Mouse (Mus musculus) CD4-positive helper T cell, adult 2 months (primary cell): ENCODE results near the gene Btbd2.
"Not testable (repeated sequence)": the region's sequence is repeated elsewhere in the genome, so short reads cannot be mapped to it uniquely, and the experiment has no call there.

Source experiments
- DNase-seq: peaks from one replicate; pipeline ENCODE4 v3.0.0-alpha.2; 2012; ENCODE audit warnings: low read depth, missing footprints, low spot score

The Btbd2 gene

DNA sequence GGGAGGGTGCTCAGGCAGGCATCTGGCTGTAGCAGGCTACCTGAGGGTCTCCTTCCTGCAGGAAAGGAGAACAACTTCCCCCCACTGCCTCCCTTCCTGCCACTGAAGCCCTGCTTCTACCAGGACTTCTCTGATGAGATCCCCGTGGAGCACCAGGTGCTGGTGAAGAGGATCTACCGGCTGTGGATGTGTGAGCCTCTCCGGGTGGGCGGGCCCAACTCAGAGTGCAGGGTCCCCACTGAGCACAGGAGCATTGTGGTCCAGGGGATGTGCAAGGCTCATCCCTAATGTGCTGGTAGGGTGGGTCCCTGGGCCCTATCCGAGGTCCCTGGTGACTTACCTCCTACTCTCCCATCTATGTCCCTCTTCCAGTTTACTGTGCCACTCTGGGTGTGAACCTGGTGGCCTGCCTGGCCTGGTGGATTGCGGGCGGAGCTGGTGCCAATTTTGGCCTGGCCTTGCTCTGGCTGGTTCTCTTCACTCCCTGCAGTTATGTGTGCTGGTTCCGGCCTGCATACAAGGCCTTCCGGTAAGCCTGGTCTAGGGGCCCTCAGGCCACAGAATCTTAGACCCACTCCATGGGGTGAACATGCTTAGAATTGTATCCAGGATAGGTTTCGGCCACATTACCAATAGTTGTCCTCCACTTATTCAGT is 47.5 kb downstream of the Btbd2 start:
- DNase-seq, result no peak

DNA sequence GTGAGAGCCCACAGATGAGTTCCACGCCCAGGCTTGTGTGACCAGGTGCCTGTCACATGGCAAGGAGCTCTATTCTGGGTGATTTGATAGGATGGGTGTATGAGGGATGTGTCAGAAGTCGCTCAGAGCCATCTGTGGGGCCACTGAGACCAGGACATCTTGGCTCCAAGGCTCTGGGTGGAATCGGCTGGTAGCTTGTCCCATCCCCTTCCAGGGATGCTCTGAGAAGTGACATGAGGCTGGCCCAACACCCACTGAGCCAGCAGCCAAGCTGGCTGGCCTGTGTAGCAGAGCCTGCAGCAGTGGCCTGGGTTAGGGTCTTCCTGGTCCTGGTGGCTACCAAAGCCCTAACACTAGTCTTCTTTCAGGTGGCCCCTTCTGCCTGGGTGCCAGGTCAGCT is 48.4 kb downstream of the Btbd2 start:
- no peak for DNase-seq

DNA sequence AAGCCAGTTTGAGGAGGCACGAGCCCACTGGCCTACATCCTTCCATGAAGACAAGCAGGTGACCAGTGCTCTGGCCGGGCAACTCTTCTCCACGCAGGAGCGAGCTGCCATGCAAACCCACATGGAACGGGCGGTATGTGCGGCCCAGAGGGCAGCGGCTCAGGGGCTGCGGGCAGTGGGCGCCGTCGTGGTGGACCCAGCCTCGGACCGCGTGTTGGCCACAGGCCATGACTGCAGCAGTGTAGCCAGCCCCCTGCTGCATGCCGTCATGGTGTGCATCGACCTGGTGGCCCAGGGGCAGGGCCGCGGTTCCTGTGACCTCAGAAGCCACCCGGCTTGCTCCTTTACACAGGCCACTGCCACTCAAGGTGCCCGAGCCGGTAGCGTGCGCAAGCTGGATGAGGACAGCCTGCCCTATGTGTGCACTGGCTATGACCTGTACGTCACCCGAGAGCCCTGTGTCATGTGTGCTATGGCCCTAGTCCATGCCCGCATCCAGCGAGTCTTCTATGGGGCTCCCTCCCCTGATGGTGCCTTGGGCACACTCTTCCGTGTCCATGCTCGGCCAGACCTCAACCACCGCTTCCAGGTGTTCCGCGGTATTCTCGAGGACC is 50.0 kb downstream of the Btbd2 start:
- peak; percentile 14 for DNase-seq

DNA sequence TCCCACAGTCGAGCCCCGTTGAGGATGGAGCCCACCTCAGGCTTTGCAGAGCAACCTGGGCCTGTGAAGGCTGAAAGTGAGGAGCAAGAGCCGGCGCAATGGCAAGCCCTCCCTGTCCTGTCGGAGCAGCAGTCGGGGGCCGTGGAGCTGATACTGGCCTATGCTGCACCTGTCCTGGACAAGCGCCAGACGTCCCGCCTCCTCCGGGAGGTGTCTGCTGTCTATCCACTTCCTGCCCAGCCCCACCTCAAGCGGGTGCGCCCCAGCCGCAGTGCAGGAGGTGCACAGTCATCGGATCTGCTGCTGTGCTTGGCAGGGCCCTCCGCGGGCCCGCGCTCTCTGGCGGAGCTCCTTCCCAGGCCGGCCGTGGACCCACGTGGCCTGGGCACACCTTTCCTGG is 50.6 kb downstream of the Btbd2 start:
- peak; percentile 85 for DNase-seq

DNA sequence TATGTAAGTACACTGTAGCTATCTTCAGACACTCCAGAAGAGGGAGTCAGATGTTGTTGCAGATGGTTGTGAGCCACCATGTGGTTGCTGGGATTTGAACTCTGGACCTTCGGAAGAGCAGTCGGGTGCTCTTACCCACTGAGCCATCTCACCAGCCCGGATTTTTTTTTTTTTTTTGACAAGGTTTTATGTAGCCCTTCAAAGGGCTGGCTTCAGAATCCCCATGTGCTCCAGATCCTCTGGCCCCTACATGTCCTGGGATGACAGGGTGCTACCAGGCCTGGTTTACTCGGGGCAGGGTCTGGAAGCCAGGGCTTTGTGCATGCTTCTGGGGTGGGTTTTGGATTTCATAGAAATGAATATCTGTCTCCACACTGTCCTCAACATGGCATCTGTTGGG is 51.1 kb downstream of the Btbd2 start, which contains the start of gene Gm49322:
Gene Gm49322, plus strand, starts transcription at position 301 of the 400 bp plus-strand sequence.
- DNase-seq, result not testable (repeated sequence)

DNA sequence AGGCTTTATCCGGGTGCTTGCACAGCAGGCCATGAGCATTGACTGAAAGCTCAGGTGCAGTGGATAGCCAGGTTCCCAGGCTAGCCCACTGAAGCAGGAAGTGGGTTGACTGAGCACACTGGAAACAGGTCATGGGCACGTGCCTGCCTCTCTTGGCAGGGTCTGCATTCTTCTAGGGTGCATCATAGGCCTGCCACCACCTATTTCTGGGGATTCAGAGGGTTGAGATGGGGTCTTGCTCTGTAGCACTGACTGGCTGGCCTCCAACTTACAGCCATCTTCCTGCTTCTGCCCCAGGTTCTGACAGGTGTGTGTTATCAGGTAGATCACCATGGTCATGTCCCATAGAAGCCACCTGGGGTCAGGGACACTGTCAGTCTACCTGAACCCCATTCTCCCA is 51.9 kb downstream of the Btbd2 start:
- DNase-seq, result no peak

DNA sequence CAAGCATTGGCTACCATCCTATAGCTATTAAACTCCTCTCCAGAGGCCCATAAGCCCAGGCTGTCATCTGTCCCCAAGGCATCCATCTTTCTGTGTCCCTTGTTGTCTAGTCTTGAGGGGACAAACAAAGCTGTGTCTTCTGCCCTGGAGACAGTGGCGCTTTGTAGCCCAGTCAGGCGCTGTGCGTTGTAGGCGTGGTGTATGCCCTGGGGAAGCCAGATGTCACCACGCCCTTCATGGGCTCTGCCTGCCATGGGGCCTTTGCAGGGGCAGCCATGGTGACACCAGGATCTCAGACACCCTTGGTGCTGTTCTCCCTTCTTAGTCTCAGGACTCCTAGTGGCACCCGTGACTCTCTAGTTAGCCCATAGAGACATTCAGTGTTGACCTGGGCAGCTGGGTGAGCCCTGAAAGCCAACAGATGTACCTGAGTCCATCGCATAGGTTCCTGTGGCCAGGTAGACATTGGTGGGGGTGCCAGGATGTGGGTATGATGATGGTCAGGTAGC is 52.8 kb downstream of the Btbd2 start:
- peak; percentile 59 for DNase-seq

DNA sequence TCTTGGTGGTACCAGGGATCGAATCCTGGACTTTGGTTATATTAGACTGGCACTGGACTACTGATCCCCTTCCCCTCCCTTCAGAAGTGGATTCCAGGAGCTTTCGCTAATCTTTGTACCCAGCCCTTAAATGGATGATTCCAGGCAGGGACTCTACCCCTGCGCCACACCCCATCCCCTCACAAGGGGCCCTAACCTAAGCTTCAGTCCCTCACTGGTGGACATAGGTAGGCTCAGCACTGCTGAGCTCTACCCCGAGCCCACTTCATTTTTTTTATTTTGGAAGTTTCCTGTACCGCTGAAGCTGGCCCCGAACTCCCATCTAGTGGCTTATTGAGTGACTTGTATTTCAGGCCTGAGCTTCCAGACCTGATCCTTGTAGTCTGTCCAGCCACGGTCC is 53.5 kb downstream of the Btbd2 start:
- DNase-seq, result no peak

DNA sequence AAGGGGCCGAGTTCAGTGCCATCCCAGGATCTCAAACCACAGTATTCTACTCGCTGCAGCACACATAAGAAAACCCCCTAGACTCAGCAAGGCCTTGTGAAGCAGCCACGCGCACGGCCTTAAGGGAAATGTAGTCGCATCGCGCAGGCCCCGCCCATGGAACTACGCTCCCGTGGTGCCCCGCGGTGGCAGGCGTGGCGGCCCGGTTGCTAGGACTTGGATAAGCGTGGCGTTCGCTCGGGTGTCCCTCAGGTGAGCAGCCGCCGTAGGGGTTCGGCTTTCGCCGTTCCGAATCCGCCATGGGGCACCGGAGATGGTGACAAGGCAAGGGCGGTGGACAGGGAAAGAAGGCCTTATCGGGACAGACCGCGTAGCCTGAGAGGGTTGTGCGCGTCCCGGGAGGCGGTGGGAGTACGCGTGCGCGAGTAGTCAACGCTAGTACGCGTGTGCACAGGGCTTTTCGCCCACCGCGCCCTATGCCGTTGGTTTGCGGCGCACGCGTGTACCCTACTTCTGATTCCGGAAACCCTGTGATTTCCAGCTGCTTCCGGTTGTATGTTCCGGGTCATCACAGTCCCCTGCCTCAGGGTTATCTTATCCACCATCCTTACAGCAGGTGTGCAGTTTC is 54.1 kb downstream of the Btbd2 start, which contains the start of the genes Scamp4 and Adat3:
Gene Scamp4, plus strand, starts transcription at position 175 of the 628 bp plus-strand sequence.
Gene Adat3, plus strand, starts transcription at position 183 of the 628 bp plus-strand sequence.
- peak; percentile 96 for DNase-seq

DNA sequence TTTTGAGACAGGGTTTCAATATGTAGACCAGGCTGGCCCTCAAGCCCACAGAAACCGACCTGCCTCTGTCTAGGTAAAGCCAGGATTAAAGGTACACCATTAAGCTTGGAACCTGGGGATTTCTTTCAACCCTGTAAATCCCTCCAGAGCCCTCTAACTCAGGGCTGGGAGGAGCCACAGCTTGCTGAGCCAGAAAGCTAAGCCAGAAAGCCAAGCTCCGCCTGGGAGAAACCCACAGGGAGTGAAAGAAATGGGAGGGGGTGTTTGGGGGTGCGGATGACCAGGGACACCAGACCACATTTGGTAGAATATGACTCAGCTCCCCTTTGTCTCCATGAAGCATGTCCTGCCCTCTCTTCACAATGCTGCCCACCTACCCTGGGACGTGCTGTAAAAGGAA is 60.6 kb downstream of the Btbd2 start:
- DNase-seq, result no peak
